ENCODE assay signal across 8 mouse cellular contexts in the genomic region with DNA sequence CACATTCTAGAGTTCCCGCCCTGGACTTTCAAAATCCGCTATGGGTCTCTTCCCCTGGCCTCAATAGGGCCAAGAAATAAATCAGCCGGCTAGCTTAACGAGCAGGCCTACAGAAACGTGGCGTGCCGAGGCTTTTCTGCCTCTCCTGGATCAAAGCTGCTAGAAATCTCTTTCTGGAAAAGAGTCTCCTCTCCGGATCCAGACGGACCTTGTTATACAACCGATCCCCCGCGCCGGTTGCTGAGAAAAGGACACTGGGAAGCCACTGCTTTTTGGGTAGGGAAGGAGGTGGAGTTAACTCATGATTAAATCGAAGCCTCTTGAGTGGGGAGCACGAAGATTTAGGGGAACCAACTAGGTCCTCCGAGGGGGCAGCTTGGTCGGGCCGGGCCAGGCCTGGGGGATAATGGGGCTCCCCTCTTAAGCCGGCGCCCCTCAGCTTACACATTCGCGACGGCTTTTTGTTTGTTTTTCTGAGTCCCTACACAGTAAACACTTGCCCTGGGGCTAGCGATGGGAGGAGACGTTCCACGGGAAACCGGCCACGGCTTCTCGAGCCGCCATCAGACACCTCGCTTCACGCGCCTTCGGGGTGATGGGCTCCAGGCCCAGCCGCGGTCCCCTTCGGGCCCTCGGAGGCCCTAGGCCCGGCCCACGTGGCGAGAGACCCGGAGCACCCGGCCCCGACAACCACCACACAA. TPM values are rescaled to one million over a fixed set of nuclear protein-coding genes. Genes with fewer than 3 reads are reported as not detected.
DNase-seq lines count a peak whose midpoint lies in the region; ATAC-seq lines count a peak whose summit lies in the region.

No protein-coding gene starts in this region.

- H3K36me3 ChIP-seq in forebrain, embryonic 15.5 days: no peaks in the 10 kb centered on the region
- H3K36me3 ChIP-seq in intestine, embryonic 14.5 days (ENCODE audit: control insufficient read depth, insufficient read depth, low read length): peaks cover 8% of the 10 kb centered on the region
- peaks cover 2% of the 10 kb centered on the region; the same call in 1 of the 2 replicates for H3K36me3 ChIP-seq in limb, embryonic 11.5 days (ENCODE audit: control insufficient read depth, insufficient read depth, low read length)
- H3K36me3 ChIP-seq in midbrain, embryonic 13.5 days: peaks cover 1% of the 10 kb centered on the region; the same call in 1 of the 2 replicates
- no peaks in the 10 kb centered on the region for H3K36me3 ChIP-seq in stomach, embryonic 15.5 days

- H3K4me1 ChIP-seq in forebrain, embryonic 15.5 days: peaks cover 47% of the 10 kb centered on the region
- peaks cover 25% of the 10 kb centered on the region for H3K4me1 ChIP-seq in intestine, embryonic 14.5 days (replicated peaks; ENCODE audit: control insufficient read depth, insufficient read depth, low read length)
- H3K4me1 ChIP-seq in limb, embryonic 11.5 days (ENCODE audit: control insufficient read depth, insufficient read depth, low read length): peaks cover 9% of the 10 kb centered on the region
- H3K4me1 ChIP-seq in midbrain, embryonic 13.5 days (replicated peaks): peaks cover 42% of the 10 kb centered on the region
- H3K4me1 ChIP-seq in stomach, embryonic 15.5 days: peaks cover 23% of the 10 kb centered on the region

- peak overlapping the region; percentile 99 for H3K27ac ChIP-seq in forebrain, embryonic 15.5 days (replicated peaks)
- H3K27ac ChIP-seq in intestine, embryonic 14.5 days (ENCODE audit: low read depth): peak overlapping the region; percentile 99
- H3K27ac ChIP-seq in limb, embryonic 11.5 days (replicated peaks; ENCODE audit: low read depth, low read length): peak overlapping the region; percentile 93
- H3K27ac ChIP-seq in midbrain, embryonic 13.5 days: peak overlapping the region; percentile 92
- peak overlapping the region; percentile 91 for H3K27ac ChIP-seq in stomach, embryonic 15.5 days

- no peak; the same call in 1 of the 2 replicates for ATAC-seq in forebrain, embryonic 15.5 days (replicated peaks)
- no peak for ATAC-seq in intestine, embryonic 14.5 days (replicated peaks; ENCODE audit: low FRiP score, low TSS enrichment, low read depth)
- ATAC-seq in limb, embryonic 11.5 days (ENCODE audit: insufficient number of reproducible peaks, low FRiP score, low TSS enrichment, low read depth): no peak
- ATAC-seq in midbrain, embryonic 13.5 days: peak; percentile 53
- peak; percentile 9 for ATAC-seq in stomach, embryonic 15.5 days (ENCODE audit: insufficient read depth, low FRiP score, low read depth)

- WGBS in forebrain, embryonic 15.5 days: under 1% methylated on average over 44 of the region's 44 CpGs
- WGBS in intestine, embryonic 14.5 days: under 1% methylated on average over 44 of the region's 44 CpGs
- WGBS in limb, embryonic 11.5 days: under 1% methylated on average over 44 of the region's 44 CpGs
- under 1% methylated on average over 44 of the region's 44 CpGs for WGBS in midbrain, embryonic 13.5 days
- under 1% methylated on average over 44 of the region's 44 CpGs for WGBS in stomach, embryonic 15.5 days

- peak; percentile 70 to 79 for DNase-seq in left cerebral cortex, adult 18-20 months (ENCODE audit: low spot score in 2 of 2)
- no peak for DNase-seq in left cerebral cortex, postnatal 4 days
- DNase-seq in cerebellum, adult 11-12 months: peak; percentile 63
- DNase-seq in intestine, embryonic 14.5 days (ENCODE audit: low spot score): peak; percentile 70
- DNase-seq in limb, embryonic 11.5 days (ENCODE audit: low spot score): peak; percentile 54

- peak overlapping the region; percentile 73 for H3K4me3 ChIP-seq in forebrain, embryonic 15.5 days
- H3K4me3 ChIP-seq in intestine, embryonic 14.5 days (ENCODE audit: low read depth, low read length): peak overlapping the region; percentile 99
- H3K4me3 ChIP-seq in limb, embryonic 11.5 days (ENCODE audit: low read depth, low read length): peak overlapping the region; percentile 100
- peak overlapping the region; percentile 99 for H3K4me3 ChIP-seq in midbrain, embryonic 13.5 days (replicated peaks)
- H3K4me3 ChIP-seq in stomach, embryonic 15.5 days (replicated peaks): peak overlapping the region; percentile 83

- no peaks in the 10 kb centered on the region for H3K27me3 ChIP-seq in forebrain, embryonic 15.5 days
- H3K27me3 ChIP-seq in intestine, embryonic 14.5 days (replicated peaks; ENCODE audit: control insufficient read depth, insufficient read depth, low read length): no peaks in the 10 kb centered on the region
- no peaks in the 10 kb centered on the region for H3K27me3 ChIP-seq in limb, embryonic 11.5 days (ENCODE audit: control insufficient read depth, insufficient read depth, low read length)
- H3K27me3 ChIP-seq in midbrain, embryonic 13.5 days: no peaks in the 10 kb centered on the region
- H3K27me3 ChIP-seq in stomach, embryonic 15.5 days (replicated peaks): no peaks in the 10 kb centered on the region

- intact Hi-C loops in left cerebral cortex, postnatal 4 days (cut with DNase I): no loop called here

- H3K9me3 ChIP-seq in forebrain, embryonic 15.5 days: no peaks in the 10 kb centered on the region
- no peaks in the 10 kb centered on the region for H3K9me3 ChIP-seq in intestine, embryonic 14.5 days (ENCODE audit: control insufficient read depth, low read length)
- H3K9me3 ChIP-seq in limb, embryonic 11.5 days (ENCODE audit: control insufficient read depth, low read length): no peaks in the 10 kb centered on the region
- no peaks in the 10 kb centered on the region for H3K9me3 ChIP-seq in midbrain, embryonic 13.5 days
- no peaks in the 10 kb centered on the region for H3K9me3 ChIP-seq in stomach, embryonic 15.5 days

- H3K4me2 ChIP-seq in forebrain, embryonic 15.5 days (replicated peaks): peak overlapping the region; percentile 56
- H3K4me2 ChIP-seq in intestine, embryonic 14.5 days (ENCODE audit: low read length): peak overlapping the region; percentile 94
- peak overlapping the region; percentile 80 for H3K4me2 ChIP-seq in limb, embryonic 11.5 days (ENCODE audit: low read depth, severe bottlenecking)
- H3K4me2 ChIP-seq in midbrain, embryonic 13.5 days (replicated peaks): peak overlapping the region; percentile 95
- H3K4me2 ChIP-seq in stomach, embryonic 15.5 days: peak overlapping the region; percentile 78

- peak overlapping the region; percentile 88 for H3K9ac ChIP-seq in forebrain, embryonic 15.5 days (replicated peaks)
- H3K9ac ChIP-seq in intestine, embryonic 14.5 days (ENCODE audit: low read length): peak overlapping the region; percentile 100
- peak overlapping the region; percentile 100 for H3K9ac ChIP-seq in limb, embryonic 11.5 days (ENCODE audit: low read length)
- peak overlapping the region; percentile 99 for H3K9ac ChIP-seq in midbrain, embryonic 13.5 days (replicated peaks)
- peak overlapping the region; percentile 97 for H3K9ac ChIP-seq in stomach, embryonic 15.5 days

RNA-seq across cellular contexts. Expression of a gene that starts 0.5 kb away (rescaled TPM):
- 10 to 100 TPM; 22.9 to 23.3 TPM for total RNA-seq in left cerebral cortex, adult 18-20 months (2021)
- total RNA-seq in left cerebral cortex, postnatal 4 days (2021): 10 to 100 TPM; 26.1 to 28.1 TPM
- polyA plus RNA-seq in forebrain, embryonic 15.5 days (2015; fragmentation: Nextera tagmentation; extraction: Ambion mirVana): 29.5 and 31.6 TPM in 2 replicates
- polyA plus RNA-seq in intestine, embryonic 14.5 days (2014; fragmentation: Nextera tagmentation; extraction: Ambion mirVana): 30.4 TPM in 2 replicates
- polyA plus RNA-seq in limb, embryonic 11.5 days (2014; fragmentation: Nextera tagmentation; extraction: Ambion mirVana): 19.3 and 20.5 TPM in 2 replicates
- polyA plus RNA-seq in midbrain, embryonic 13.5 days (2015; fragmentation: Nextera tagmentation; extraction: Ambion mirVana): 32.8 and 33.1 TPM in 2 replicates
- 27.0 and 28.4 TPM in 2 replicates for polyA plus RNA-seq in stomach, embryonic 15.5 days (2015; fragmentation: Nextera tagmentation; extraction: Ambion mirVana)

RNA-seq across cellular contexts. Expression of a gene that starts 0.9 kb away (rescaled TPM):
- 100 to 1,000 TPM; 265 to 298 TPM for total RNA-seq in left cerebral cortex, adult 18-20 months (2021)
- total RNA-seq in left cerebral cortex, postnatal 4 days (2021): 100 to 1,000 TPM; 380 to 389 TPM
- 762 and 793 TPM in 2 replicates for polyA plus RNA-seq in forebrain, embryonic 15.5 days (2015; fragmentation: Nextera tagmentation; extraction: Ambion mirVana)
- polyA plus RNA-seq in intestine, embryonic 14.5 days (2014; fragmentation: Nextera tagmentation; extraction: Ambion mirVana): 373 and 390 TPM in 2 replicates
- 497 and 511 TPM in 2 replicates for polyA plus RNA-seq in limb, embryonic 11.5 days (2014; fragmentation: Nextera tagmentation; extraction: Ambion mirVana)
- polyA plus RNA-seq in midbrain, embryonic 13.5 days (2015; fragmentation: Nextera tagmentation; extraction: Ambion mirVana): 724 and 776 TPM in 2 replicates
- polyA plus RNA-seq in stomach, embryonic 15.5 days (2015; fragmentation: Nextera tagmentation; extraction: Ambion mirVana): 605 and 630 TPM in 2 replicates

RNA-seq across cellular contexts. Expression of a gene that starts 33.1 kb away (rescaled TPM):
- total RNA-seq in left cerebral cortex, adult 18-20 months (2021): 10 to 100 TPM; 83.7 to 92.5 TPM
- total RNA-seq in left cerebral cortex, postnatal 4 days (2021): 10 to 100 TPM; 37.8 to 42.0 TPM
- polyA plus RNA-seq in forebrain, embryonic 15.5 days (2015; fragmentation: Nextera tagmentation; extraction: Ambion mirVana): 21.5 and 21.6 TPM in 2 replicates
- 27.4 and 29.3 TPM in 2 replicates for polyA plus RNA-seq in intestine, embryonic 14.5 days (2014; fragmentation: Nextera tagmentation; extraction: Ambion mirVana)
- polyA plus RNA-seq in limb, embryonic 11.5 days (2014; fragmentation: Nextera tagmentation; extraction: Ambion mirVana): 30.3 and 34.2 TPM in 2 replicates
- polyA plus RNA-seq in midbrain, embryonic 13.5 days (2015; fragmentation: Nextera tagmentation; extraction: Ambion mirVana): 13.0 and 20.9 TPM in 2 replicates
- 26.3 and 28.9 TPM in 2 replicates for polyA plus RNA-seq in stomach, embryonic 15.5 days (2015; fragmentation: Nextera tagmentation; extraction: Ambion mirVana)

RNA-seq across cellular contexts. Expression of a gene that starts 40.3 kb away (rescaled TPM):
- 10 to 100 TPM; 78.2 to 86.3 TPM for total RNA-seq in left cerebral cortex, adult 18-20 months (2021)
- 10 to 100 TPM; 20.0 to 20.1 TPM for total RNA-seq in left cerebral cortex, postnatal 4 days (2021)
- 0.56 and 0.78 TPM in 2 replicates for polyA plus RNA-seq in forebrain, embryonic 15.5 days (2015; fragmentation: Nextera tagmentation; extraction: Ambion mirVana)
- 1.1 and 1.9 TPM in 2 replicates for polyA plus RNA-seq in intestine, embryonic 14.5 days (2014; fragmentation: Nextera tagmentation; extraction: Ambion mirVana)
- polyA plus RNA-seq in limb, embryonic 11.5 days (2014; fragmentation: Nextera tagmentation; extraction: Ambion mirVana): 0.84 and 0.91 TPM in 2 replicates
- polyA plus RNA-seq in midbrain, embryonic 13.5 days (2015; fragmentation: Nextera tagmentation; extraction: Ambion mirVana): 0.55 and 0.66 TPM in 2 replicates
- polyA plus RNA-seq in stomach, embryonic 15.5 days (2015; fragmentation: Nextera tagmentation; extraction: Ambion mirVana): 0.71 and 1.3 TPM in 2 replicates

RNA-seq across cellular contexts. Expression of a gene that starts 53.9 kb away (rescaled TPM):
- total RNA-seq in left cerebral cortex, adult 18-20 months (2021): 1 to 10 TPM; 3.6 to 5.3 TPM
- 10 to 100 TPM; 38.7 to 43.8 TPM for total RNA-seq in left cerebral cortex, postnatal 4 days (2021)
- 22.4 and 23.4 TPM in 2 replicates for polyA plus RNA-seq in forebrain, embryonic 15.5 days (2015; fragmentation: Nextera tagmentation; extraction: Ambion mirVana)
- 74.8 and 88.5 TPM in 2 replicates for polyA plus RNA-seq in intestine, embryonic 14.5 days (2014; fragmentation: Nextera tagmentation; extraction: Ambion mirVana)
- polyA plus RNA-seq in limb, embryonic 11.5 days (2014; fragmentation: Nextera tagmentation; extraction: Ambion mirVana): 9.9 and 11.5 TPM in 2 replicates
- 5.6 and 6.7 TPM in 2 replicates for polyA plus RNA-seq in midbrain, embryonic 13.5 days (2015; fragmentation: Nextera tagmentation; extraction: Ambion mirVana)
- polyA plus RNA-seq in stomach, embryonic 15.5 days (2015; fragmentation: Nextera tagmentation; extraction: Ambion mirVana): 64.2 and 77.2 TPM in 2 replicates

Comparison
In these comparisons a context has a peak if more than half of its experiments do, and no peak if none do; other contexts are left out.
1. ATAC-seq: peak in midbrain, embryonic 13.5 days (single experiment) and stomach, embryonic 15.5 days (single experiment); none in forebrain, embryonic 15.5 days (single experiment), intestine, embryonic 14.5 days (single experiment) and limb, embryonic 11.5 days (single experiment).
2. Peak in every context shown above with its lines, with median percentiles within 50 percentile points of each other: H3K27ac ChIP-seq, H3K4me2 ChIP-seq, H3K4me3 ChIP-seq and H3K9ac ChIP-seq.